Mouse (Mus musculus): ENCODE measurements around the gene Samd13.

Gene Samd13

DNA sequence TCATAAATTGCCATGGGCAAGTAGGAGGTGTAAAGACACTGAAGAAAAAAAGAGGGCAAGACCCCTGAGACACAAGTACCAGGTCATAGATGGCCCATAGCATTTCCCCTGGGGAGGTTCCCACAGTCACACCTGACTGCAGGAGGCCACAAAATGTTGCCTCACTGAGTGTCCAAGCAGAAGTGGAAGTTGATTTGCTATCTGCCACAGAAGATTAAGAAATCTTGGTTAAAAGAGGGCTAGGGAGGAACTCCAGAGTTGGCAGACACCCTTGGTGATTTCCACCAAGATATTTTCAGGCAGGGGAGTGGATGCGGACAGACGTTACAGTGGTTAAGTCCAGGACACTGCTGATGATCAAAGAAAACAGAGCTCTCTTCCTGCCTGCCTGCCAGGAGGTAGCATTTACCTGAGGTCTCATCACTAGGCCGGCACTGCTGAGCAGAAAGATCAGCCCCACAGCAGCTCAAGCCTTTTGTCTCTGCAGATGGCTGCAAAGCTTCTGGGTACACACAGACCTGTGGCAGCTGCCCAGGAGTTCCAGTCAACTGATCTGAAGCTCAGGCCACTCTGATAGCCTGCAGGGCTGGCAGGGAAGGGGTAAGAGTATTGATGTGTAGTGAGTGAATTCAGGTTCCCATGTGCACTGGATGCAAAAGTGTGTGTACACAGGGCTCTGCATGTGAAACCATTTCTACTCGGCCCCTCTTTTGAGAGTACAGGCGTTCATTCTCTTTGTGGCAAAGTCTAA is 68.7 kb downstream of the Samd13 start:
- in situ Hi-C loops (cut with MseI, MboI): no loop called here

DNA sequence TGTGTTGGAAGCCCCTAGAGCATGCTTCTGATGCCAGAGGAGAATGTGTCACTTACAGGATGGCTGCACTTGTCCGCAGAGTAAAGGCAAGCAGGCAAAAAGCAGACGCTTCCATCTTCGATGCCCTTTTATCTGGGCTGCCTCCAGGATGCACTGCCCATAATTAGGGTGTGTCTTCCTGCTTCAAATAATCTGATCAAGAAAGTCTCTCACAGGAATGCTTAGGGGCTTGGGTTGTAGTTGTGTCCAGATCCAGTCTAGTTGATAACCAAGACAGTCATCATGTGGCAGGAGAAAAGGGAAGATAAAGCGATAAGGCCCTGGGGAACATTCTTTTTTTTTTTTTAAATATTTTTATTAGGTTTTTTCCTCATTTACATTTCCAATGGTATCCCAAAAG is 69.9 kb downstream of the Samd13 start, which contains the start of gene Dnase2b:
Gene Dnase2b, minus strand, starts transcription at position 101 of the 400 bp plus-strand sequence.
- in situ Hi-C loops (cut with MseI, MboI): no loop called here

DNA sequence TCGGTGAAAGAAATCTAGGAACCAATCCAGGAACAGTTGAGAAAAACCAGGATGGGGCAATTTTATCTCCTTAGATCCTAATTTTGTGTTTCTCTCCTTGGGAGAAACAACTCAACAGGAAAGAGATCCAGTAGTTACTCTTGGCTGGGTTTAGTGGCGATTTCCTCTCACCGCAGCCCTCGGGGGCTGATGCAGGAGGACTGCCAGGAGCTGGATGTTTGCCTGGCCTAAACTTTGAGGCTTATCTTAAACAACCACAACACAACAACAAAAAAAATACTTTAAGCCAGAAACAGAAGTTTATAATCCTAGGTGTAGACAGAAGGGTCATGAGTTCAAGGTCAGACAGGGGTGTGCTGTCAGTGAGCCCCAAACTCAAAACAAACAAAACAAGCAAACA is 73.6 kb downstream of the Samd13 start:
- in situ Hi-C loops (cut with MseI, MboI): no loop called here

DNA sequence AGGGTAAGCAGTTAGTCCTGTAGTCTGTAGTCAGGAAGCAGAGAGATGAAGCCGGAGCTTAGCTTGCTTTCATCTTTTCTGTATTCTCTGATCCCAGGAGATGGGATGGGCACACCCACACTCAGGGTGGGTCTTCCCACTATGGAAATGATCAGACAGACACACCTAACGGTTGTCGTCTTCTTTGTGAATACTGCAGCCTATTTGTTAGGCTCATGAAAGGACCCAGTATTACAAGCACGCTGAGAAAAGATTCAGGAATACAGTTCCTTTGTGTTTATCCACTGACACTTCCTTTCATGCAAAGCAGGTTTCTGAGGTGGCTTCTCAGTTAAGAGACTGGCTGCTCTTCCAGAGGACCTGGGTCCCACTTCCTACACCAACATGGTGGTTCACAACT is 74.1 kb downstream of the Samd13 start:
- in situ Hi-C loops (cut with MseI, MboI): no loop called here

DNA sequence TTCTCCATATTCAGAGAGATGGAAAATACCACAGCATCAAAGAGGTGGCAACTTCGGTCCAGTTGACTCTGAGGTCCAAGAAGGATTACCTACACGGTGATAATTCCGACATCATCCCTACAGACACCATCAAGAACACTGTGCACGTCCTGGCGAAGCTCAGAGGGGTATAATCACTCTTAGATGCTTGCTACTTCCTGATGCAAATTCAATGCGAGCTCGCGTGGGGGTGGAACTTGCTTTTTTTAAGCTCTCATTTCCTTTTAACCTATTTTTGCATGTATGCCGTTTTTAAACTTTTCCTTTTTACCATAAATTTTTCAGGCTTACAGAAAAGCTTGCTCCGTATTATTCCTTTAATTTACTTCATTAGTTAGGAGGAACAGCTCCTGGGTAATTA is 75.1 kb downstream of the Samd13 start:
- in situ Hi-C loops (cut with MseI, MboI): no loop called here

DNA sequence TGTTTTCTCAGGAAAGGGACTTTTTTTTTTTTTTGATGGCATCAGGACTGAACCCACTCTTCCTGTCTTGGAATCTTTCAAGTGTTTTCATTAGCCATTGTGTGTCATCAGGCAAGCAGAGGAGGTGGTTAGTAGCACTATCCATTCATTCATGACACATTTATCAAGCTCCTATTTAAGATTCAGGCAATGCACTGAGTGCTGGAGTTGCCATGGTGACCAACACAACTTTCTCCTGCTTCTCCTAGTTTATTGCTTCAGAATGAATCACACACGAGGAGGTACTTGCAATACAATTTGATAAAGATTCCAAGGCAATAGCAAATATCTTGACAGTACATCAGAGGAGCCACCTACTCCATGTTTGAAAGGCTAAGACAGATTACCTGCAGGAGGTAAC is 78.0 kb downstream of the Samd13 start:
- in situ Hi-C loops (cut with MseI, MboI): no loop called here

DNA sequence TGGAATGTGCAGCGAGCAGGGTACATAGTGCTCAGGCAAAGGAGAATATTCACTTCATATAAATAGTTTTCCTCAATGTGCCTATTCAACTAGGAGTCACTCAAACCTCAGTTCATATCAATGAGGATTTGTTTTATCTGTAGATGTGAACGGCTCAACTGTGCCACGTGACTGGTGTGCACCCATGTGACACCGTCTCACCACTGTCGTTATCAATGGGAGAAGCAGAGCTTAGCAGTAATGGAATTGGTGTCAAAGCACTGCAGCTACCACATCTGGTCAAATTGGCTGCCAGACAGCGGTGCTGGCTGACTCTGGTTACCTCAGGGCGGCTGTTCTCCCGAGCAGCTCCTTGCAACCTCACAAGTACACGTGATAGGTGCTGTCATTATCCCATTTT is 80.7 kb downstream of the Samd13 start:
- in situ Hi-C loops (cut with MseI, MboI): no loop called here

DNA sequence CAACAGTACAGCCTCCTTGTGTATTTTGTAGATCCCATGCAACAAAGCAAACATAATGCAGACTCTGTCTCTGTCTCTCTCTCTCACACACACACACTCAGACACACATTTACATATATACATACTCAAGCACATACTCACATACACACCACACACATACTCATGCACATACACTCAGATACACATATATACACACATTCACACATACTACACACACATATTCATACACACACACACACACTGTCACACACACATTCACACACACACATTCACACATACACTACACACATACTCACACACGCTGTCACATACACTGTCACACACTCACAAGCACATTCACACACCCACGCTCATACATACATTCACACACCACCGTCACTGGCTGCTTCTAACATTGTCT is 82.9 kb downstream of the Samd13 start:
- in situ Hi-C loops (cut with MseI, MboI): no loop called here

DNA sequence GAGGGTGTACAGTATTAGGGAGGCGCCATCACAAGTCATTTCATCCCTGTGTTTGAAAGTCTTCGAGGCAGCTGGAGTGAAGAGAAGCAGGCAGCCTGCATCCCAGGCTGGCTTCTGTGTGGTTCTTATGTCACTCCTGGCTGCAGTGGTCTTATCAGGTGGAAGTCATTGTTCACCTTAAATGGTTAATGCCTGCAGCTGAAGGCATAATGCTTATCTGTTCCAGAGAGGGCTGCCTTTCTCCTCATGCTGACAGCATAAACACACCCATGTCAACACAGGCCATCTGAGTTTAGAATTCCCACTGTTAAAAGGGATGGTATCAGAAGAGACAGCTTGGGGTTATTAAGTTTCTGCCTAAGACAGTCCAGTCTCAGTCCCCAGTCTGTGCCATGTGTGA is 84.2 kb downstream of the Samd13 start:
- in situ Hi-C loops (cut with MseI, MboI): no loop called here

DNA sequence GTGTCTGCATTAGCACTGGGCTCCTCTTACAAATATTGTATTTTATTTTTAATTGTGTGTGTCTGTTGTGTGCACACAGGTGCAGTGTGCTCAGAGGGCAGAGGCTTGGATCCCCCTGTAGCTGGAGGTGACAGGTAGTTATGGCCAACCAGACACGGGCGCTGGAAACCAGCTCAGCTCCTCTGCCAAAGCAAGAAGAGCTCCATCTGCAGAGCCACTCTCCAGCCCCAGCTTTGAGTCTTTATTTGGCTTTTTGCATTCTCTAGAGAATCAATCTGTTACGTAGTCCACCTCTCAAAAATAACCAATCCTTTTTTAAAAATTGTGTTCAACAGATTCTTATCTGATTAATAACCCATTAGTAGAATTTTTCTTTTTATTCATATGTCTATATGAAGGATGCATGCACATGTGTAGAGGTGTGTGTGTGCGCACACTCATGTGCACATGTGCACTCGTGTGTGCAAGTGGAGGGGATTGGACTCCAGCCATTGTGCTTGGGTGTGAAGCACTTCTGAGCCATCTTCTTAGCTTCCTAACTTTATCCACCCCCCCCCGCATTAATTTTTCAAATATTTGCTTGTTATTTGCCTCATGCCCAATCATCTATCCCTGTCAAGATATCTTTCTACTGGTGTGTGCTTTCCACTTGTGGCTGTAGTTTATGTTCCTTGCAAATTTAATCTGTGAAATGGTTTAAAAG is 86.0 kb downstream of the Samd13 start:
- in situ Hi-C loops (cut with MseI, MboI): no loop called here

DNA sequence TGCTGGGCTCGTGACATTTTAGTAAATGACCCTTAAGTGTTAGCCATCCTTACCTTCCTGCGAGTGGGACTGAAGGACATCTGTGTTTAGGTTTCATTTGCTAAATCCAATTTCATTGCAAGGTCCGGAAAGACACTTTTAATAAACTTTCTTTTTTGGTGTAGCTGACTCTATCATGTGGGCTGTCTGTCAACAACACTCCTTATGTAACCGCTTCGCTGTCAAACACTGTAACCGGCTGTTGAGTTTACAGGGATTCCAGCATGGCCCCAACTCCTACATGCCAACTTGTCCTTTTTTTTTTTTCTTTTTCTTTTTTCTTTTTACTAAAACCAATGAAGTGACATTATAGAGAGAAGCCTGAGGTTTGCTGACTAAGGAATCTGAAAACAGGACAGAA is 87.0 kb downstream of the Samd13 start:
- in situ Hi-C loops (cut with MseI, MboI): no loop called here

DNA sequence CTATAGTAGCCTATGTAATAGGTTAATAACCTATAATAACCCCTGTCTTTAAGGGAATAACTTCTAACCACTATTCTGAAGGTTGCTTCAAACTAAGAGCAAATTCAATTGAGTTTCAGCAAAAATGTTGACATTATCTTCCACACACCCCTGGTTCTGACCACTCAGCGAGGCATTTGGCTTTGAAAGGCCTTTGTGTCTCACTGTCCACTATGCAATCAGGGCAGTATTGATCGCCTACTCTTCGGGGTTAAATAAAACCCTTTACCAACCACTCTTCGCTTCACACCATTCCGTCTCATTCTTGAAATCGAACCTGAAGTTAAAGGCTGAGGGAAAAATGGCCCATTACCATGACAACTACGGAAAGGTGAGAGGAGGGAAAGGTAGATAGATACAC is 88.5 kb downstream of the Samd13 start:
- in situ Hi-C loops (cut with MseI, MboI): no loop called here

DNA sequence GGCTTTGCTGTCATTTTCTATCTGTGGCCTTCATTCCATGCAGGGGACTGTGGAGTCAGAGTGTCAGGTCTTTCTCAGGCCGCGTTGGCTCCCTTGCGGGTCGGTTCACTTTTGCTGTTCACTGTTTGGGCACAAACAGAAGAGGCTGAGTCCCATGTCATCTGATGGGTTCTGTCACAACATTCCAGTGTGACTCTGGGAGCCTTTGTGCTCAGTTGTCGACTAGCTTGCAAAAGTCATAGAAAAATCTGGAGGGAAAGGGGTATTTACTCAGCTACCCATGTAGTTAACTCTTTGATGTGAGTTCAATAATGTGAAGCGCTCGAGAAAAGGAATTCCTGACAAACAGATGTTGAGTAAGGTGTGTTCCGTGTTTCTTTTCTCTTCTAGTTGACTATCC is 89.0 kb downstream of the Samd13 start:
- in situ Hi-C loops (cut with MseI, MboI): no loop called here

DNA sequence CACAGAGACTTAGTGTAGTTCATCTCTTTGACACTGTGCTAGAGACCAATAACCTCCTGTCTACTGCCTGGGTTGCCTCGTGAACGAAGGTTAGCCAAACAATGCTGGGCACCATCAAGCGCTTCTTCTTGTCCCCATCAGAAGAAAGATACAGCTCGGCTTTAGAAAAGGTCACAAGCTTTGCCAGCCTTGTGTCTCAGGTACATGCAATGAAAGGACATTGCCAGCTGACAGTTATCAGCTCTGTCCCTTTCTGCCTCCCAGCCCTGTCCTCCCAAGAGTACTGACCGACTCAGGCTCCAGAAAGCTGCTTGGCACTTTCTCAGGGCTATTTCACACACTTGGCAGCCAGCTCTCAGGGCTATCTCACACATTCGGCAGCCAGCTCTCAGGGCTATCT is 90.0 kb downstream of the Samd13 start:
- in situ Hi-C loops (cut with MseI, MboI): no loop called here
